Mouse (Mus musculus): ENCODE measurements around the gene Cacul1.

- no peak for TF ChIP-seq CTCF (conservative IDR thresholded peaks at IDR 0.05; ENCODE audit: low read length)
- TF ChIP-seq POU5F1 (IDR thresholded peaks at IDR 0.05; ENCODE audit: borderline replicate concordance, low read length): no peak
- no peak for TF ChIP-seq NANOG (IDR thresholded peaks at IDR 0.05; ENCODE audit: borderline replicate concordance, low read length)
Measured at GRCm38 (mm10) chr19:60528602-60529001, 52.2 kb downstream of the Cacul1 start.

All from E14TG2a.4 (cell line).